Mouse (Mus musculus) small intestine, adult 2 months (tissue): ENCODE results near the gene Cbarp. TPM values are rescaled to one million over a fixed set of nuclear protein-coding genes. Genes with fewer than 3 reads are reported as not detected.

Experiments used
- H3K27ac ChIP-seq: fragments of 200-500 bp; 2 replicates; pipeline ENCODE4 v1.5.1; 2012; ENCODE audit warnings: low read depth, low read length, control low read depth, inconsistent platforms; ENCODE audit not compliant: insufficient read depth
- H3K27me3 ChIP-seq: fragments of 200-500 bp; 2 replicates; pipeline ENCODE4 v1.6.1; 2012; ENCODE audit warnings: mild to moderate bottlenecking, moderate library complexity, low read length, inconsistent platforms; ENCODE audit not compliant: control insufficient read depth, insufficient read depth
- H3K36me3 ChIP-seq: fragments of 200-500 bp; 2 replicates; pipeline ENCODE4 v1.6.1; 2012; ENCODE audit warnings: mild to moderate bottlenecking, low read length, control low read depth, inconsistent platforms; ENCODE audit not compliant: control insufficient read depth, insufficient read depth
- H3K4me1 ChIP-seq: fragments of 200-500 bp; 2 replicates; pipeline ENCODE4 v1.6.1; 2012; ENCODE audit warnings: low read length, inconsistent platforms, mixed read lengths; ENCODE audit not compliant: control insufficient read depth, insufficient read depth, insufficient read length
- H3K4me3 ChIP-seq: fragments of 200-500 bp; 2 replicates; pipeline ENCODE4 v1.5.1; 2012; ENCODE audit warnings: low read depth, mild to moderate bottlenecking, control low read depth, inconsistent platforms, low read length, moderate library complexity
- CTCF ChIP-seq: fragments of 200-500 bp; IDR thresholded peaks from 2 replicates; pipeline ENCODE4 v1.5.1; 2012; ENCODE audit warnings: low read depth, mild to moderate bottlenecking, control low read depth, inconsistent platforms, low read length, moderate library complexity, mixed read lengths; ENCODE audit not compliant: insufficient replicate concordance, insufficient read length; ENCODE audit errors: extremely low read depth
- POLR2A ChIP-seq: fragments of 200-500 bp; IDR thresholded peaks from 2 replicates; pipeline ENCODE4 v1.6.1; 2012; ENCODE audit warnings: low read depth, mild to moderate bottlenecking, control low read depth, inconsistent platforms, low read length, moderate library complexity
- WGBS: fragments of 180-500 bp; shearing (Covaris S2); methylation state at CpG from one replicate; pipeline ENCODE4 v1.1.7; 2018; 5-methylcytosine and 5-hydroxymethylcytosine counted together
- polyA plus RNA-seq: library from polyadenylated mRNA; depleted of rRNA; stranded (reverse); fragments of >200 nt; gene quantifications from 2 replicates; pipeline ENCODE4 v1.2.3, GENCODE M21; 2012

Cbarp gene
- polyA plus RNA-seq, 1 experiment = 6.6 TPM

DNA sequence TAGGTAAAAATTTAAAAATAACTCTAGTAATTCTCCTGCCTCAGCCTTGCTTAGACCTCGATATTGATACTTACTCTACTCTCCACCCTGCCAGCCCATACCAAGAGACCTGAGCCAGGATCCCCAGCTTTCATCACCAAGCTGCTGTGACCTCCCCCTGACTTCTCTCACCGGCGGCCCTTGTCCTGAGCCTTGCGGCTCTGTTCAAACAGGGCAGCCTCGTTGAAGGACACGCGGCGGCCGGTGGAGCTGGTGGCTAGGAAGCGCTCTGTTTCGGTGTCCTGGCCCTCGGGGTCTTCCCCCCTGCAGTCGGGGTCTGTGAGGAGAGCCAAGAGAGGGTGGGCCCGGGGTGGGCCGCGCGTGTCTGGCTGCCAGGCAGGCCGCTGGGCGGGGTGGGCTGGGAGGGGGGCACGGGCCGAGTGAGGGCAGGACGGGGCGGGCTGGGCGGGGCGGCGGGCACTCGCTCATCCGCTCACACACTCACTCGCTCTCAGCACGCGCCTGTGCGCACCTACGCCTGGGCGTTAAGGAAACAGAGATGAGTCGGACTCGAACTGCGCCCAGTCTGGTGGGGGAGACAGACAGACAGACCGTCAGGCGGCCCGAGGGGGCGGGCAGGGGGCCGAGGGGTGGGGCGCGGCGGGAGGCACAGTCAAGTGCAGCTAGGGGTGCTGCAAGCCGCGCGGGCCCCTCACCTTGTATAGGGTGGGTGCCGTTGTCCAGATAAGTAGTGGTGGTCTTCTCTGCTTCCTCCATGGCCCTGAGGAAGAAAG, 4.3 kb downstream of the Cbarp start:
- WGBS = 43% methylated on average over 49 of the region's 49 CpGs
- peaks cover 8% of the 10 kb centered on the region for H3K36me3 ChIP-seq
- H3K27me3 ChIP-seq = peaks cover 15% of the 10 kb centered on the region
- peaks cover 20% of the 10 kb centered on the region for H3K4me1 ChIP-seq
- TF ChIP-seq CTCF (no peak), POLR2A (no peak)
- no peak overlapping the region for H3K4me3 ChIP-seq
- H3K27ac ChIP-seq = no peak overlapping the region

DNA sequence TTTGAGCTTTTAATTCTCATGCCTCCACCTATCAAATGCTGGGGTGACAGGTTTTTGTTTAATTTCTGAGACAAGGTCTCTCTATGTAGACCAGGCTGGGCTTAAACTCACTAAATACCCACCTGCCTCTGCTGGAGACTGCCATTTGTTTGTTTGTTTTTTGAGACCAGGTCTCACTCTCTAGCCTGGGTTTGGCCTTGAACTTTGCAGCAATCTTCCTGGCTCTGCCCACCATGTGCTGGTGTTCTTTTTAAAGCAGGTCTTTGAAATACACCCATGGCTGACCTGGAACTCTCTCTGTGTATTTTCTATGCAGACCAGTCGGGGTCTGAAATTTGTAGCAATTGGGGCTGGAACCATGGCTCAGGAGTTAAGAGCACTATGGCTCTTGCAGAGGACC, 5.0 kb downstream of the Cbarp start:
- Histone ChIP-seq H3K4me3 (no peak overlapping the region), H3K4me1 (peaks cover 23% of the 10 kb centered on the region), H3K36me3 (peaks cover 15% of the 10 kb centered on the region), H3K27me3 (peaks cover 15% of the 10 kb centered on the region), H3K27ac (no peak overlapping the region)
- WGBS = 94% methylated on average over 1 of the region's 1 CpGs
- no peak for TF ChIP-seq CTCF
- TF ChIP-seq POLR2A = no peak

- no peak overlapping the region for H3K27ac ChIP-seq
- WGBS = 85% methylated on average over 10 of the region's 10 CpGs
- peaks cover 15% of the 10 kb centered on the region for H3K27me3 ChIP-seq
- no peak overlapping the region for H3K4me3 ChIP-seq
- H3K4me1 ChIP-seq = peaks cover 25% of the 10 kb centered on the region
- TF ChIP-seq CTCF (no peak), POLR2A (no peak)
- peaks cover 17% of the 10 kb centered on the region for H3K36me3 ChIP-seq
Measured at GRCm38 (mm10) chr10:80135161-80135560, 5.5 kb downstream of the Cbarp start.

DNA sequence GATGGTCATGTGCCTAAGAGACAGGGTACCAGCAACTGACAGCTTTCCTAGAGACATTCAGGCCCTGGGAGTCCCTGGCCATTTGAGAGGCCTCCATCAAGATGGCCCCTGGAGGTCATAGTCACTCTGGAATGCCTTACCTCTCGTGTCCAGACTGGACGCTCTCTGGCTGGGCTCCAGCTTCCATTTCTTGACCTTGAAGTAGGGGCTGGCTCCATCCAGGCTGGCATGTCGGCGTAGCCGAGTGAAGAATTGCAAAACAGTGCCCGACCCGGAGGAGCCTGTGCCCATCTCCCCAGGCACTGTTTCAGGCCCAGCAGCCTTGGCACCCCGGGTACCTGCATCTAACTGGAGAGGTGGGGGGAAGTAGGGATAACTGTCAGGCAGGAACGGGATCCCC, 6.2 kb downstream of the Cbarp start:
- 81% methylated on average over 9 of the region's 9 CpGs for whole genome bisulfite sequencing
- Histone ChIP-seq H3K27ac (no peak overlapping the region), H3K27me3 (peaks cover 15% of the 10 kb centered on the region), H3K4me1 (peaks cover 28% of the 10 kb centered on the region), H3K4me3 (no peak overlapping the region), H3K36me3 (peaks cover 22% of the 10 kb centered on the region)
- no peak for TF ChIP-seq CTCF
- TF ChIP-seq POLR2A = no peak

DNA sequence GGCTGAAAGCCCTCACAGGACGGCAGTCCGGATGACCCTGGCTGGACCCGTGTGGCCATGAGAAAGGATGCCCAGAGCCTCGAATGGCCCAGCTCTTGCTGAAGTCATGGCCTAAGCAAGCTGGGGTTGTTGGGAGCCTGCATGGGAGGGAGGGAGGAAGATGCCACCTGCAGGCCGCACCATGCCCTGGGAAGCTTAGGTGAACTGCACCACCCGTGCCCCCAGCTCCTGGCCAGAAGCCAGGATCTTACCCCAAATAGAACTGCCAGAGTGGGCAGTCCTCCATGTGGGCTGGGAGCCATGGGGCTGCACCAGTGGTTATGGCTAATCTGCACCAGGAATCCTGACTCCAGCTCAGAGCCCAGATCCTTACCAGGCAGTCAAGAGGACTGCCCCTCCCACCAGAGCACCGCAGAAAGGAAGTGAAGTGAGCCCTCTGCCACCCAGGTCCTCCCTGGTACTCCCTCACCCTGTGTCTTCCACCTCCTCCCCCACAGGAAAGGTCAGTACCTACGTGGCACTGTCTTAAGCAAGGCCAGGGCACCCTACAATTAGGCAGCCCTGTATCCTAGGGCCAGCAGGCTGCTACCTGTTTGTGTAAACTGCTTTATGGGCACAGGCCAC, 7.3 kb downstream of the Cbarp start:
- Histone ChIP-seq H3K4me1 (peaks cover 18% of the 10 kb centered on the region), H3K4me3 (no peak overlapping the region), H3K27me3 (peaks cover 9% of the 10 kb centered on the region; the same call in 1 of the 2 replicates), H3K36me3 (peaks cover 30% of the 10 kb centered on the region), H3K27ac (no peak overlapping the region)
- peak; percentile 11; the same call in 1 of the 2 replicates for TF ChIP-seq CTCF
- no peak for TF ChIP-seq POLR2A
- 57% methylated on average over 8 of the region's 8 CpGs for WGBS

- peaks cover 43% of the 10 kb centered on the region for H3K36me3 ChIP-seq
- TF ChIP-seq POLR2A (no peak), CTCF (no peak)
- H3K4me3 ChIP-seq = no peak overlapping the region
- no peak overlapping the region for H3K27ac ChIP-seq
- H3K4me1 ChIP-seq = peaks cover 13% of the 10 kb centered on the region
- 92% methylated on average over 27 of the region's 27 CpGs for WGBS
- H3K27me3 ChIP-seq = 0 out of 2 replicates have a peak, but pooled peaks cover under 1% of the 10 kb centered on the region
Measured at GRCm38 (mm10) chr10:80131952-80132350, 8.7 kb downstream of the Cbarp start.

GRCm38 (mm10) chr10:80131316-80131951, 9.2 kb downstream of the Cbarp start:
- 78% methylated on average over 55 of the region's 55 CpGs for WGBS
- Histone ChIP-seq H3K36me3 (peaks cover 48% of the 10 kb centered on the region), H3K4me3 (no peak overlapping the region)

More at GRCm38 (mm10) chr10:80131316-80131951, 9.2 kb downstream of the Cbarp start:
- no peak for TF ChIP-seq POLR2A
- TF ChIP-seq CTCF = no peak
- Histone ChIP-seq H3K4me1 (peaks cover 13% of the 10 kb centered on the region), H3K27me3 (no peaks in the 10 kb centered on the region), H3K27ac (no peak overlapping the region)
